Mouse (Mus musculus) neural tube, embryonic 14.5 days (tissue): ENCODE data around the gene Rxra. TPM values are rescaled to one million over a fixed set of nuclear protein-coding genes. Genes with fewer than 3 reads are reported as not detected.

ENCODE experiments used
- ATAC-seq: fragments of 200-750 bp; cut with Nextera tagmentation; 2 replicates; pipeline ENCODE4 v1.8.0; 2017; ENCODE audit warnings: low read depth, mild to moderate bottlenecking, moderate TSS enrichment, moderate library complexity
- H3K27ac ChIP-seq: fragments of 300-500 bp; sonication (generic); 2 replicates; pipeline ENCODE4 v1.5.1; 2014; ENCODE audit warnings: low read depth, mild to moderate bottlenecking, control low read depth, low read length, moderate library complexity, mixed read lengths
- H3K27me3 ChIP-seq: fragments of 300-500 bp; sonication (generic); 2 replicates; pipeline ENCODE4 v1.6.1; 2014; ENCODE audit warnings: low read length; ENCODE audit not compliant: control insufficient read depth, insufficient read depth
- H3K36me3 ChIP-seq: fragments of 300-500 bp; sonication (generic); 2 replicates; pipeline ENCODE4 v1.6.1; 2014; ENCODE audit warnings: low read length, mixed read lengths; ENCODE audit not compliant: control insufficient read depth, insufficient read depth
- H3K4me1 ChIP-seq: fragments of 300-500 bp; sonication (generic); 2 replicates; pipeline ENCODE4 v1.6.1; 2014; ENCODE audit warnings: low read length; ENCODE audit not compliant: control insufficient read depth, insufficient read depth
- H3K4me2 ChIP-seq: fragments of 300-500 bp; sonication (generic); 2 replicates; pipeline ENCODE4 v1.6.1; 2014; ENCODE audit warnings: mild to moderate bottlenecking, low read depth, low read length, control low read depth
- H3K4me3 ChIP-seq: fragments of 300-500 bp; sonication (generic); 2 replicates; pipeline ENCODE4 v1.5.1; 2014; ENCODE audit warnings: low read depth, low read length, control low read depth, mixed read lengths
- H3K9ac ChIP-seq: fragments of 300-500 bp; sonication (generic); replicated peaks from 2 replicates; pipeline ENCODE4 v1.6.1; 2014; ENCODE audit warnings: low read depth, mild to moderate bottlenecking, control low read depth, low read length, mixed read lengths
- H3K9me3 ChIP-seq: fragments of 300-500 bp; sonication (generic); 2 replicates; pipeline ENCODE4 v1.6.1; 2016; ENCODE audit warnings: low read length; ENCODE audit not compliant: control insufficient read depth
- WGBS: fragments of 180-500 bp; shearing (Covaris S2); extraction: QIAGEN DNeasy Blood & Tissue Kit; methylation state at CpG from one replicate; pipeline ENCODE4 v1.1.7; 2014; 5-methylcytosine and 5-hydroxymethylcytosine counted together
- polyA plus RNA-seq: library from polyadenylated mRNA; unstranded; fragments of >200 nt; fragmentation: Nextera tagmentation; extraction: Ambion mirVana; gene quantifications from 2 replicates; pipeline ENCODE4 v1.2.1, GENCODE M21; 2014

Gene Rxra
- polyA plus RNA-seq, 1 experiment from 2014 or later, result 1.6 TPM

- H3K9me3 ChIP-seq, result no peaks in the 10 kb centered on the region
- no peak overlapping the region for H3K9ac ChIP-seq
- peaks cover 19% of the 10 kb centered on the region for H3K4me1 ChIP-seq
- no peak overlapping the region for H3K4me2 ChIP-seq
- H3K36me3 ChIP-seq, result no peaks in the 10 kb centered on the region
- ATAC-seq, result no peak
- no peak overlapping the region for H3K4me3 ChIP-seq
- no peaks in the 10 kb centered on the region for H3K27me3 ChIP-seq
- WGBS, result 80% methylated on average over 1 of the region's 1 CpGs
- no peak overlapping the region for H3K27ac ChIP-seq
These were observed 10.8 kb downstream of the Rxra start for GRCm38 (mm10) chr2:27687041-27687440.

- no peaks in the 10 kb centered on the region for H3K27me3 ChIP-seq
- no peaks in the 10 kb centered on the region for H3K36me3 ChIP-seq
- H3K9ac ChIP-seq, result no peak overlapping the region
- WGBS, result 84% methylated on average over 5 of the region's 5 CpGs
- peaks cover 12% of the 10 kb centered on the region; the same call in 1 of the 2 replicates for H3K4me1 ChIP-seq
- no peak for ATAC-seq
- no peak overlapping the region for H3K27ac ChIP-seq
- no peak overlapping the region for H3K4me2 ChIP-seq
- no peaks in the 10 kb centered on the region for H3K9me3 ChIP-seq
- no peak overlapping the region for H3K4me3 ChIP-seq
These were observed 11.7 kb downstream of the Rxra start for GRCm38 (mm10) chr2:27687973-27688372.

GRCm38 (mm10) chr2:27690714-27691113 lies 14.5 kb downstream of the Rxra start:
- Histone ChIP-seq H3K27me3 (no peaks in the 10 kb centered on the region), H3K4me1 (peaks cover 7% of the 10 kb centered on the region; the same call in 1 of the 2 replicates), H3K27ac (peak overlapping the region; percentile 16; the same call in 1 of the 2 replicates), H3K9ac (no peak overlapping the region), H3K4me3 (no peak overlapping the region), H3K36me3 (no peaks in the 10 kb centered on the region), H3K4me2 (no peak overlapping the region), H3K9me3 (no peaks in the 10 kb centered on the region)
- WGBS, result 21% methylated on average over 5 of the region's 5 CpGs
- no peak for ATAC-seq

- Histone ChIP-seq H3K27me3 (no peaks in the 10 kb centered on the region), H3K36me3 (no peaks in the 10 kb centered on the region), H3K4me2 (no peak overlapping the region), H3K4me1 (peaks cover 7% of the 10 kb centered on the region; the same call in 1 of the 2 replicates), H3K9ac (no peak overlapping the region), H3K4me3 (no peak overlapping the region), H3K27ac (peak overlapping the region; percentile 16; the same call in 1 of the 2 replicates), H3K9me3 (no peaks in the 10 kb centered on the region)
- 76% methylated on average over 14 of the region's 14 CpGs for WGBS
- no peak for ATAC-seq
These were observed 15.0 kb downstream of the Rxra start for GRCm38 (mm10) chr2:27691139-27691720.

GRCm38 (mm10) chr2:27692608-27693007 lies 16.4 kb downstream of the Rxra start:
- H3K27me3 ChIP-seq, result no peaks in the 10 kb centered on the region
- H3K27ac ChIP-seq, result no peak overlapping the region
- H3K9me3 ChIP-seq, result no peaks in the 10 kb centered on the region
- H3K36me3 ChIP-seq, result no peaks in the 10 kb centered on the region
- no peak overlapping the region for H3K9ac ChIP-seq
- 88% methylated on average over 3 of the region's 3 CpGs for WGBS
- no peak for ATAC-seq
- peaks cover 7% of the 10 kb centered on the region; the same call in 1 of the 2 replicates for H3K4me1 ChIP-seq
- H3K4me2 ChIP-seq, result no peak overlapping the region
- H3K4me3 ChIP-seq, result no peak overlapping the region

- no peaks in the 10 kb centered on the region for H3K27me3 ChIP-seq
- H3K4me3 ChIP-seq, result no peak overlapping the region
- ATAC-seq, result no peak
- no peaks in the 10 kb centered on the region for H3K36me3 ChIP-seq
- no peak overlapping the region for H3K27ac ChIP-seq
- no peak overlapping the region for H3K4me2 ChIP-seq
- WGBS, result over 99% methylated on average over 6 of the region's 6 CpGs
- H3K4me1 ChIP-seq, result peaks cover 8% of the 10 kb centered on the region
- no peak overlapping the region for H3K9ac ChIP-seq
- no peaks in the 10 kb centered on the region for H3K9me3 ChIP-seq
These were observed 17.4 kb downstream of the Rxra start for GRCm38 (mm10) chr2:27693684-27694083.

- Histone ChIP-seq H3K9me3 (no peaks in the 10 kb centered on the region), H3K4me3 (no peak overlapping the region), H3K9ac (no peak overlapping the region), H3K4me2 (no peak overlapping the region), H3K27ac (peak overlapping the region; percentile 44; the same call in 1 of the 2 replicates), H3K27me3 (no peaks in the 10 kb centered on the region), H3K36me3 (no peaks in the 10 kb centered on the region), H3K4me1 (peaks cover 21% of the 10 kb centered on the region)
- 5% methylated on average over 7 of the region's 7 CpGs for WGBS
- ATAC-seq, result peak; percentile 64; the same call in 1 of the 2 replicates
These were observed 23.3 kb downstream of the Rxra start for GRCm38 (mm10) chr2:27699574-27699973.

- H3K4me1 ChIP-seq, result peaks cover 21% of the 10 kb centered on the region
These were observed 26.0 kb downstream of the Rxra start for GRCm38 (mm10) chr2:27702283-27702682.

GRCm38 (mm10) chr2:27702904-27703666 lies 26.8 kb downstream of the Rxra start:
- H3K9ac ChIP-seq, result no peak overlapping the region
- H3K4me2 ChIP-seq, result no peak overlapping the region
- H3K4me1 ChIP-seq, result peaks cover 21% of the 10 kb centered on the region
- no peaks in the 10 kb centered on the region for H3K9me3 ChIP-seq
- no peak overlapping the region for H3K4me3 ChIP-seq
- 77% methylated on average over 10 of the region's 10 CpGs for WGBS
- no peaks in the 10 kb centered on the region for H3K27me3 ChIP-seq
- H3K36me3 ChIP-seq, result no peaks in the 10 kb centered on the region
- H3K27ac ChIP-seq, result no peak overlapping the region
- ATAC-seq, result no peak

More at GRCm38 (mm10) chr2:27702283-27702682, 26.0 kb downstream of the Rxra start:
- Histone ChIP-seq H3K4me3 (no peak overlapping the region), H3K9ac (no peak overlapping the region), H3K27ac (no peak overlapping the region), H3K27me3 (no peaks in the 10 kb centered on the region), H3K4me2 (no peak overlapping the region), H3K9me3 (no peaks in the 10 kb centered on the region), H3K36me3 (no peaks in the 10 kb centered on the region)
- ATAC-seq, result no peak
- 62% methylated on average over 3 of the region's 3 CpGs for WGBS
